Mouse (Mus musculus) ovary, postnatal 36 days (tissue): ENCODE measurements around the gene Mip.
"Not testable (repeated sequence)": the region's sequence is repeated elsewhere in the genome, so short reads cannot be mapped to it uniquely, and the experiment has no call there.

Experiments
- DNase-seq: peaks from one replicate; pipeline ENCODE4 v3.0.0; 2022; ENCODE audit warnings: low spot score, mixed read lengths

Gene Mip

GRCm38 (mm10) chr10:128247020-128247732, 21.5 kb downstream of the Mip start:
- no peak for DNase-seq

DNA sequence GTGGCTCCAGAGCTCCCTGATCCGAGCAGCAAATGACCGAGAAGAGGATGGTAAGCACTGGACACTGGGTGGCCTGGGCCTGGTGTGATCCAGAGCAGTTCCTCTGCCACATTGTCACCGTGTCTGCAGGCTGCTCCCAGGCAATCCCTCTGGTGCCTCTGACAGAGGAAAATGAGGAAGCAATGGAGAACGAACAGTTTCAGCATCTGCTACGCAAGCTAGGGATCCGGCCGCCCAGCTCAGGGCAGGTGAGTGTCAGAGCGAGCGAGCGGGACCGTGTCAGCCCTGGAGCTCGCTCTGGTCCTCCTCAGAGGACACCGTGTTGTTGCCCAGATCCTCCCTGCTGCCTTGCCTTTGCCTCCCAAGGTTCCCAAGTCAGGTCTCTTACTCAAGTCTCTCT, 24.9 kb downstream of the Mip start:
- DNase-seq = no peak

DNA sequence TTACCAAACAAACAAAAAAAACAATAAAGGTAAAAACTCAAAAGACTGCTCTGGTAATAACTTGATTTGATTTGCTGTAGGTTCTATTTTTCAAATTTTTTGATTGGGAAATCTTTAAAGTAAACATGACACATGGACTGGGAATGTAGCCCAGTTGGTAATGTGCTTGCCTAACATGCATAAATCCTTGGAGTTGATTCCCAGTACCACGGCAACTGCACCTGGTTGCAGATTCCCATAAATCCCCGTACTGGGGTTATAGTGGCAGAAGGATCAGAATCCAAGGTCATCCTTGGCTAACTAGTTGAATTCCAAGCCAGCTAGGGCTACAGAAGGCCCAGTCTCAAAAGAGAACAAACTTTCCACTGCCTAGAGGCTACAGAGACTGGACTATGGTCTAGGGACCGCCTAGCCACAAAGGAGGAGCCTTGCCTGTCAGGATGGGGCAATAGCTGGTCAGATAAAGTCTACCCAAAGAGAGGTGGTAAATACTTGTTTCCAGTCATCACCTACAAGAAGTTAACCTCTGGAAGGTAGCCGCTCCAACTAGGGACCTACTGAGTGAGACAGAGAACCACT, 28.1 kb downstream of the Mip start, which contains the start of gene Apon:
TSS of gene Apon (plus strand) at position 420 of the 579 bp plus-strand sequence.
- DNase-seq = no peak

DNA sequence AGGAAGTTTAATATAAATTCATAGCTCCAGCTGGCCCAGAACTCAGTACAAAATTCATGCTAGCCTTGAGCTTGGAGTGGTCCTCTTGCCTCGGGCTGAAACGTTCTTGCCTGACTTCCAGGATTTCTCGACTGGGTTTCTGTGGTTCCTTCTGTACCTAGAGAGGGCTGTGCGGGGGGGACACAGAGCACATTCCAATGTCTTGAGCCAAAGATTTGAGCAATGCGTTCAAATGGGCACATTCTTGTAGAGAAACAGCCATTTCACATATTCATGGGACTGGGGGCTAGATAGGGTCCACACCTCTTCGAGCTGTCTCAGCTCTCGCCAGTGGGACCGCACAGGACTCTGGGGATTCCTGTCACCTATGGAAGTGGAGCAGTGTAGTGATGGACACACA, 30.3 kb downstream of the Mip start:
- no peak for DNase-seq

- DNase-seq = no peak
These were observed 30.7 kb downstream of the Mip start for GRCm38 (mm10) chr10:128256328-128256727.

DNA sequence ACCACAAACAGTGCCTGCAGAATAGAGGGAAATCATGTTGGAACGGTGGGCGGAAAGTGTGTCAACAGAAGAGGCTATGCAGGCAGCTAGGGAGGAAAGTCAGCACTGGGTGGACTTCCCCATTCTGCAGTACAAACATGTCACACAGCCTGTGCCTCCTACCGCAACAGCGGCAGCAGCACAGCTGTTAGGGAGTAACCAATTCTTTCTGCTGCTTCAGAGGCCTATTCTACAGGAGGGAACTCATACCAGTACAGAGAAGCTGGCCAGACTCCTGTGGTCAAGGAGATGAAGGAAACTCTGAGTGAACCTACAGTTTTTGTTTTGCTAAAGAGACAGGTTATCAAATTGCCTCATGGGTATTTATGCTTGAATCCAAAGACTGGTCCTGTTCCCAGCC, 33.3 kb downstream of the Mip start:
- no peak for DNase-seq

GRCm38 (mm10) chr10:128259946-128260345, 34.3 kb downstream of the Mip start:
- no peak for DNase-seq

GRCm38 (mm10) chr10:128260376-128260775, 34.7 kb downstream of the Mip start:
- DNase-seq = not testable (repeated sequence)

GRCm38 (mm10) chr10:128262300-128262699, 36.7 kb downstream of the Mip start:
- no peak for DNase-seq

DNA sequence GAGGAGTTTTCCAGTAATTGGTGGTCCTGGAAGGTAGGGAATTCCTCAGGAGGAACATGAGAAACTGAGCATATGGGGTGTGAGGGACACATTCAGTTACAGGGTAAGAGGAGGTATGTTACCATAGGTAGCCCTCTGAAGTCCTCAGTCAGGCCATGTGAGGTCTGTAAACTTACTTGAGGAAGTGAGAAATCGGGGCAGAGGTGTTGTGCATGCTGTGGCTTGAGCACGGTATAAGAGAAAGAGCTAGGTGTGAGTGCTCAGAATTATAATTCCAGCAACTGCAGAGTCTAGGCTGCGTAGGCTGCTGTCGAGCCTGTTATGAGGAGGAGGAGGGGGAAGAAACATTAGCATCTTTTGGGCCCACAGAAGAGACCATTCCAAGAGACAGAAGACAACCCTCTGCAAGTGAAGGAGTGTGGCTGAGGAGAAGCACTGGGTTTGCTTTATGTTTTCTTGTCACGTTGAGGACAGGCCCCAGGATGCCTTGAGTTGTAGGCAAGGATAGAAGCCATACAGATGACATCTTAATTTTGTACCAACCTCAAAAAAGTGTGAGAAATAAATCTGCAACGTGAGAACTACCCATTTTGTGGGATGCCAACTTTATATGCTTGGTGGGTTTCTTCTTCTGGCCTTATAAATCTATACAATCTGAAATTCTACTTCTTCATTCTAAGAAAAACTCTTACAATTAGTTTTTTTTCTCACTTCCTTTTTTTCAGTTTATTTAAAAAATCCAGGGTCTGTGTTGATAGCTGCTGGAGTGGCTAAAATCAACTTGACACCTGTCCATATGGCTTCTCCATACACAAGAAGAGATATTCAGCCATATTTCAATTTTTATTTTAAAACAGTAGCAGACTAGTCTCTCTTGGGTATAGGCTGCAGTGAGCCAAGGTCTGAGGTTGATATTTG, 38.0 kb downstream of the Mip start:
- DNase-seq = no peak

DNA sequence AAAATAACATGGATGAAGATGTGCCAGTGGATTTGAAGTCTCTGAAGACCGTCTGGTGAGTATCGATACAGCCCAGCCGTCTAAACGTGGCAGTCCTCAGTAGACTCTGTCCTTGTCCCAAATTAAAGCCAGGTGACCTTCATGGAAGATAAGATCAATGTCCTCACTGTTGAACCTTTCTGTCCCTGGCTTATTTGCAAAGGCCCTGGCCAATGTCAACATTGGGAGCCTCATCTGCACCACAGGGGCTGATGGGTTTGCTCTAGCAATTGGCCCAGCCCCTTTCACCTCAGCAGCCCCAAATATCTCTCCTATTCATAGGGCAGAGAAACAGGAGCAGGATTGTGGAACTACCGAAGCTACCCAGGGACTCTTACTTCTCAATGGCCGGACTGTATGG, 42.7 kb downstream of the Mip start, which contains the start of gene Apof:
TSS of gene Apof (plus strand) at position 301 of the 400 bp plus-strand sequence.
- DNase-seq = no peak

DNA sequence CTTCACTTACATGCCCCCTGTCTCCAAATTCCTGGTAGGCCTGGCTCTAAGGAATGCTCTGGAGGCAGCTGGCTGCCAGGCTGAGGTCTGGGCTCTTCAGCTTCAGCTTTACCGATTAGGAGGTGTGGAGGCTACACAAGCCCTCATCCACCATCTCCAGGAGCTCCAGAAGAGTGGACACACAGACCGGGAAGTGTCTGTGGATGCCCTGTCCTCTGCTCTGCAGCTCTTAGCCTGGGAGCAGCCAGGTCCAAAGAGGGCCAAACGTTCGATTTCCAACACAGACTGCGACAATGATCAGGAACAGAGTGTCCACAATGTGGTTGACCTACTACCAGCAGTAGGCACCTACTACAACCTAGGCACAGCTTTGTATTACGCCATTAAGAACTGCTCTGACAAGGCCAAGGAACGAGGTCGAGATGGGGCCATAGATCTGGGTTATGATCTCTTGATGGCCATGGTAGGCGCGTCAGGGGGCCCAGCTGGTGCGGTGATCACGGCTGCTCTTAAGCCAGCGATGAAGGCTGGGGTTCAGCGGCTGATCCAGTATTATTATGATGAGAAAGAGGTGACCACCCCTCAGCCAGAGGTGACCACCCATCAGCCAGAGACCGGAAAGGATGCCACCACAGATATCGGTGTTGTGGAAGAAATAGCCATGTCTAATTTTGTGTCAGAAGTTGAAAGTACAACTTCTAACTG, 43.7 kb downstream of the Mip start:
- no peak for DNase-seq

DNA sequence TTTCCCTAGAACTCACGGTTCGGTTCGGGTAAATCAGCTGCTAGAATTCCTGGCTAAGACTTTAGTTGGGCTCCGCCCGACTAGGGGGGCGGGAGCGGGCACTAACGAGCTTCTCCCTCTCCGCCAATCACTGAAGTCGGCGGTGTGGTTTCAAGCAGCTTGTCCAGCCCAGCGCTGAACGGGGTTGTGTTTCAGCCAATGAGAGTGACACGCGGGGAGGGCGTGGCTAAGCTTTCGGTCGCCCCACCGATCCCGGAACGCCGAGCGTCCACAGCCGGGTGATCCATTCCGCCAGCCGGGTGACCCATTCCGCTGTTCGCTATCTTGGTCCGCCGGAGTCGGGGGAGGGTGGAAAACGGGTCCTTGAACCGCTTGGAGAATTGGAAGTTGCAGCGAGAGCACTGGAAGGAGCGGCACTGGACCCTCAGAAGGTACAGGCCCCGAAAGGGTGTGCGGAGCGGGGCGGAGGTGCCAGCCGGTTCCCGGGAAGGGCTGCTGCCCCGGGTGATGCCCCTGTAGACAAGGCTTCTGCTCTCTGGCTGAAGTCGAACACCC, 44.7 kb downstream of the Mip start, which contains the start of gene Stat2:
TSS of gene Stat2 (plus strand) at position 273 of the 555 bp plus-strand sequence.
- peak; percentile 95 for DNase-seq

DNA sequence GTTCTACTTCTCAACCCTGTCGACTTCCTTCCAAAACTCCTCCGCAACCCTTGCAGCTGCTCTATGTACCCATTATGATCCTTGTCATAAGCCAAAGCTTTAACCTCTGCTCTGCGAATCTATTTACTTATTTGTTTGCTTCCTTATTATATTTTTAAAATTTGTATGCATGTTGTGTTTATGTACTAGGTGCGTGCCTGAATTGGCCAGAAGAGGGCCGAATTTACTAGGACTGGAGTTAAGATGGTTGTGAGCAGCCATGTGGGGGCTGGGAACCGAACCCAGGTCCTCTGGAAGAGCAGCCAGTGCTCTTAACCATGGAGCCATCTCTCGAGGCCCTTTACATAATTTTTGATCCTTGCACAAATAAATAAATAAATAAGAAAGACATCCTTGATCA, 45.2 kb downstream of the Mip start:
- no peak for DNase-seq

- DNase-seq = no peak
These were observed 46.2 kb downstream of the Mip start for GRCm38 (mm10) chr10:128271883-128272282.

DNA sequence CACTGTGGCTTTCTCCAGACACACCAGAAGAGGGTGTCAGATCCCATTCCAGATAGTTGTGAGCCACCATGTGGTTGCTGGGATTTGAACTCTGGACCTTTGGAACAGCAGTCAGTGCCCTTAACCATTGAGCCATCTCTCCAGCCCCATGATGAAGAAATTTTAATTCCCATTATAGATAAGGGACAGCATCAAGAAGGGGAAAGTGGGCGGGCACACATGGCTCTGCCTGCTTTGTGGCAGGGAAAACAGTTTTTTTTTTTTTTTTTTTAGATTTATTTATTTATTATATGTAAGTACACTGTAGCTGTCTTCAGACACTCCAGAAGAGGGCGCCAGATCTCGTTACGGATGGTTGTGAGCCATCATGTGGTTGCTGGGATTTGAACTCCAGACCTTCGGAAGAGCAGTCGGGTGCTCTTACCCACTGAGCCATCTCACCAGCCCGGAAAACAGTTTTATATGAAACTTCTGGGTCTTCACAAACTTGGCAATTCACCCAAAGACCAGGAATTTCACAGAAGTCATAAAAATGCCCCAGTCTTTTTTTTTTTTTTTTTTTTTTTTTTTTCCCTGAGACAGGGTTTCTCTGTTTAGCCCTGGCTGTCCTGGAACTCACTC, 47.3 kb downstream of the Mip start:
- not testable (repeated sequence) for DNase-seq

- not testable (repeated sequence) for DNase-seq
These were observed 49.7 kb downstream of the Mip start for GRCm38 (mm10) chr10:128275374-128275773.

DNA sequence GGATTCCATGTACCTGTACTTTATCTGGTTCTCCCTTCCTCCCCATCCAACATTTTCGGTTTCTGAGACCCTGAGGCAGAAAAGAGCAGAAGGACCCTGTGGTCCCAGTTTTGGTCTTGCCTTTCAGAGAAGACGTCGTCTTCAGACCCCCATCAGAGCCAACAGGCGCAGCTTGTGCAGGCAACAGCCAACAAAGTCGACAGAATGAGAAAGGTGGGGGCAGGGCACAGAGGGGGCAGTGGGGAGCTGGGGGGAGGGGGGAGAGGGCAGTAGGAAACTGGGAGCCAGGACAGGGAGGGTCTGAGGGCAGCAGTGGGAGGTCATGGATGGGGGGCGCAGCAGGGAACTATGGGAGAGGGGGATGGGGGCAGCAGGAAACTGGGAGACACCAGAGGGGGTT, 52.5 kb downstream of the Mip start:
- DNase-seq = no peak

GRCm38 (mm10) chr10:128280943-128281342, 55.3 kb downstream of the Mip start:
- no peak for DNase-seq
